Mouse (Mus musculus) hindbrain, embryonic 10.5 days (tissue): Measurements from ENCODE around the gene Lef1. TPM values are rescaled to one million over a fixed set of nuclear protein-coding genes. Genes with fewer than 3 reads are reported as not detected.

Source experiments
- DNase-seq: peaks from one replicate; pipeline ENCODE4 v3.0.0-alpha.2; 2017; ENCODE audit warnings: low spot score
- H3K27ac ChIP-seq: fragments of 300-500 bp; sonication (generic); 2 replicates; pipeline ENCODE4 v1.5.1; 2016; ENCODE audit warnings: mild to moderate bottlenecking, moderate library complexity
- H3K27me3 ChIP-seq: fragments of 300-500 bp; sonication (generic); 2 replicates; pipeline ENCODE4 v1.6.1; 2016; ENCODE audit warnings: mild to moderate bottlenecking; ENCODE audit not compliant: poor library complexity, insufficient read depth, severe bottlenecking
- H3K36me3 ChIP-seq: fragments of 300-500 bp; sonication (generic); 2 replicates; pipeline ENCODE4 v1.6.1; 2016; ENCODE audit warnings: mild to moderate bottlenecking, moderate library complexity
- H3K4me1 ChIP-seq: fragments of 300-500 bp; sonication (generic); replicated peaks from 2 replicates; pipeline ENCODE4 v1.6.1; 2016; ENCODE audit warnings: mild to moderate bottlenecking
- H3K4me3 ChIP-seq: fragments of 300-500 bp; sonication (generic); 2 replicates; pipeline ENCODE4 v1.5.1; 2016; ENCODE audit warnings: mild to moderate bottlenecking, moderate library complexity
- H3K9me3 ChIP-seq: fragments of 300-500 bp; sonication (generic); 2 replicates; pipeline ENCODE4 v1.6.1; 2016; ENCODE audit warnings: mild to moderate bottlenecking, moderate library complexity
- WGBS: fragments of 180-500 bp; shearing (Covaris S2); methylation state at CpG from one replicate; pipeline ENCODE4 v1.1.7; 2016; 5-methylcytosine and 5-hydroxymethylcytosine counted together
- polyA plus RNA-seq: library from polyadenylated mRNA; unstranded; fragments of >200 nt; fragmentation: Nextera tagmentation; extraction: Ambion mirVana; gene quantifications from 2 replicates; pipeline ENCODE4 v1.2.1, GENCODE M21; 2016

Lef1 gene
- 24.8 and 32.9 TPM in 2 replicates for polyA plus RNA-seq

- peaks cover 75% of the 10 kb centered on the region for H3K4me1 ChIP-seq
- no peaks in the 10 kb centered on the region for H3K9me3 ChIP-seq
- DNase-seq, result peak; percentile 86
- under 1% methylated on average over 69 of the region's 69 CpGs for WGBS
- H3K4me3 ChIP-seq, result peak within 1 kb of the TSS; percentile 74
- peak within 1 kb of the TSS; percentile 93 for H3K27ac ChIP-seq
- H3K36me3 ChIP-seq, result 0 out of 2 replicates have a peak, but pooled peaks cover 5% of the 10 kb centered on the region
- H3K27me3 ChIP-seq, result peaks cover 66% of the 10 kb centered on the region
Observed at GRCm38 (mm10) chr3:131110191-131111150, at the start of gene Lef1. Gene Lef1, plus strand, starts transcription at chr3:131110471.

DNA sequence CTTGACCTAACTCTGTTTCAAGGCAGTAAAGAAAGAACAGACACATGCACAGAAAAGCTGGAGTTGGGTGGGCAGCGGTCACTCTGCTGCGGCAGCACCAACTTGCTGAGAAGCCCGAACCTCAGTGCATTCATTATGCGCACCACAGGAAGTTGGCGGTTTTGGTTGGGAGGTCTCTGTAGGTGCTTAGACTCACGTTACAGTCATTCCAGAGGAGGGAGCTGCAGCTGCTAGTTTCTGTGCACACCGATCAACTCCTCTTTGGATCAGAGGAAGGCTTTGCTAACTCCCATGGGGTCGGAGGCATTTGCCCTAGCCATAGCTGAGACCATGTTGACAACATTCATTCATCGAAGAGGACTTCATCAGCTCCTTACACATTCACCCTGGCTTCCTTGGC is 45.3 kb upstream of the Lef1 start:
- no peaks in the 10 kb centered on the region for H3K27me3 ChIP-seq

DNA sequence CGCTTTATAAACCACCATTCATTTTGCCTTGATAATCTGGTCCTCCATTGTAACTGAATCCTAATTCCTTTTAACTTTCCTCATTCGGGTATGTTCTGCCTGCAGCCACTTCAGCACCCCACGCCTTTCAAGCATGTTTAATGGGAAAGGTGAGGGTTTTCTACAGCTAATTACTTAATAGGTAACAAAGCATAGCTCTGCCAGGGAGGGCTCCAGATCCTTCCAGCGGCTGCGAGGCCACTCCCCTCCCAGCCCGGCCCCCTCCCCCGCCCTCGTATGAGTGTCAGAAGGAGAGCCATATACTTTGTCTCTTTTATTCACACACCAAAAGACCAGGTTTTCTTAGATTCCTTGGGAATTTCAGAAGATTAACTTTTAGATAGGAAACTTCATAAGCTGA is 44.1 kb upstream of the Lef1 start:
- WGBS, result 40% methylated on average over 8 of the region's 8 CpGs
- Histone ChIP-seq H3K4me1 (peaks cover 8% of the 10 kb centered on the region; the same call in 1 of the 2 replicates), H3K36me3 (no peaks in the 10 kb centered on the region), H3K9me3 (no peaks in the 10 kb centered on the region), H3K27me3 (no peaks in the 10 kb centered on the region), H3K4me3 (no peak overlapping the region), H3K27ac (no peak overlapping the region)
- DNase-seq, result no peak

More for the DNA sequence above, 45.3 kb upstream of the Lef1 start:
- DNase-seq, result no peak
- WGBS, result 77% methylated on average over 9 of the region's 9 CpGs
- Histone ChIP-seq H3K36me3 (no peaks in the 10 kb centered on the region), H3K4me3 (no peak overlapping the region), H3K9me3 (no peaks in the 10 kb centered on the region), H3K27ac (no peak overlapping the region), H3K4me1 (peaks cover 8% of the 10 kb centered on the region; the same call in 1 of the 2 replicates)

DNA sequence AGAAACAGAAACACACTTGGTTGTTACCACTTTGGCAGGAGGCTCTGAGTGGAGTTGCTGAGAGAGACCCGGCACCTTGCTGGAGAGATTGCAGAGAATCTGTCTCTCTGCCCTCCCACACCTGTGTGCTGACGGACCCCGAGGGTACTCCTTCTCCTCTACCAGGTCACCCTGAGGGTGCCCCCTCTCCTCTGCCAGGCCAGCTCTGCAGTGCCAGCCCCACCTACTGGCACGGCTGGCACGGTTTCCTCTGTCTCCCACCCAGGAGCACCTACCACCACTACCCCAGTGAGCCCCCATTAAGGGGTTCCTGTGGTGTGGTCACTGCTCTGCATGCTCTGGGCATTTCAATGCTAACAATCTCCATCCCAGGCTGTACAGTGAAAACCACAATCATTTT is 42.3 kb upstream of the Lef1 start:
- no peak overlapping the region for H3K4me3 ChIP-seq
- 89% methylated on average over 5 of the region's 5 CpGs for WGBS
- H3K9me3 ChIP-seq, result no peaks in the 10 kb centered on the region
- no peak overlapping the region for H3K27ac ChIP-seq
- no peaks in the 10 kb centered on the region for H3K36me3 ChIP-seq
- peaks cover 8% of the 10 kb centered on the region; the same call in 1 of the 2 replicates for H3K4me1 ChIP-seq
- H3K27me3 ChIP-seq, result no peaks in the 10 kb centered on the region
- no peak for DNase-seq

GRCm38 (mm10) chr3:131070210-131070609 is 40.1 kb upstream of the Lef1 start:
- Histone ChIP-seq H3K27me3 (no peaks in the 10 kb centered on the region), H3K4me1 (peaks cover 8% of the 10 kb centered on the region; the same call in 1 of the 2 replicates), H3K27ac (no peak overlapping the region), H3K4me3 (no peak overlapping the region), H3K9me3 (no peaks in the 10 kb centered on the region), H3K36me3 (no peaks in the 10 kb centered on the region)
- WGBS, result 59% methylated on average over 7 of the region's 7 CpGs
- no peak for DNase-seq

GRCm38 (mm10) chr3:131072661-131073060 is 37.6 kb upstream of the Lef1 start:
- H3K27me3 ChIP-seq, result no peaks in the 10 kb centered on the region
- WGBS, result 73% methylated on average over 4 of the region's 4 CpGs
- no peaks in the 10 kb centered on the region for H3K9me3 ChIP-seq
- no peak for DNase-seq
- no peak overlapping the region for H3K4me3 ChIP-seq
- H3K36me3 ChIP-seq, result no peaks in the 10 kb centered on the region
- H3K4me1 ChIP-seq, result no peaks in the 10 kb centered on the region
- H3K27ac ChIP-seq, result no peak overlapping the region

DNA sequence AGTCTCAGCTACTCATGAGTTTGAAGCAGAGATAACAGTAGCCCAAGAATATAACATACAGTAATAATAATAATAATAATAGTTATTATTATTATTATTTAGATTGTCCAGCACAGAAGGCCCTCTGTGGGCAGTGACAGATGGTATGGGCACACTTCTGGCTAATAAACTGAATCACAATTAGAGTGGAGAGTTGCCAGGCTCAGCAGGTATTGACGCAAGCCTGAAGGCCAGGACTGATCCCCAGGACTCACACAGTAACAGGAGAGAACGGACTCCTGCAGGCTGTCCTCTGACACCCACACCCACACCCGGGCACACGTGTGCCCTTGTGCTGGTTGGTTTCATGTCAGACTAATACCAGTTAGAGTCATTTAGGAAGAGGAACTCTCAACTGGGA is 36.3 kb upstream of the Lef1 start:
- H3K27me3 ChIP-seq, result no peaks in the 10 kb centered on the region
- H3K4me1 ChIP-seq, result no peaks in the 10 kb centered on the region
- H3K36me3 ChIP-seq, result no peaks in the 10 kb centered on the region
- no peak for DNase-seq
- no peaks in the 10 kb centered on the region for H3K9me3 ChIP-seq
- no peak overlapping the region for H3K4me3 ChIP-seq
- H3K27ac ChIP-seq, result no peak overlapping the region
- 87% methylated on average over 4 of the region's 4 CpGs for WGBS

DNA sequence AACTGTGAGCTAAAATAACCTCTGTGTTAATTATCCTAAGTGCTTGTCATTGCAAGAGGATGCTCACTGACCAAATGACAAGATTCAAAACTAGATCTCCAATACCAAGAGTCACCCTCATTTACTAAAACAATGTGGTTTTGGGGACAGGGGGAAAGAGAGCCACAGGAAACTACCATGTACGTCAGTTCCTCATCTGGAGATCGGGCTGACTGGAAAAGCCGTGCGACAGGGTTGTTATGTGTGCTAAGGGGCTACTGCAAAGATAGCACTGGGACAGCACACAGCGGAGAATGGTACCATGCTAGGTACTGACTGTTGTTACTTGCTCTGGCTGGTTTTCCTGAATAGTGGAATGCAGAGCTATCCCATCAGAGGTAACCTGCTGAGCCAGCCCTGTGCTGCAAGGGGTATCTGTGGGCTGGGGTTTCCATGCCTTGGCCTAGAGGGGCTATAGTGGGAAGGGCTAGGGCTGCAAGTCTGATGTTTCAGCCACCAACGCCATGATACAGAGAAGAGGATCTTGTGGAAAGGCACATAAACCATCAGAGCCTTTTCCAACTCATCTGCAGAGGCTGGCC is 32.1 kb upstream of the Lef1 start:
- no peaks in the 10 kb centered on the region for H3K27me3 ChIP-seq
- 88% methylated on average over 6 of the region's 6 CpGs for WGBS
- H3K36me3 ChIP-seq, result no peaks in the 10 kb centered on the region
- no peaks in the 10 kb centered on the region for H3K9me3 ChIP-seq
- DNase-seq, result no peak
- H3K4me3 ChIP-seq, result no peak overlapping the region
- no peaks in the 10 kb centered on the region for H3K4me1 ChIP-seq
- H3K27ac ChIP-seq, result no peak overlapping the region

DNA sequence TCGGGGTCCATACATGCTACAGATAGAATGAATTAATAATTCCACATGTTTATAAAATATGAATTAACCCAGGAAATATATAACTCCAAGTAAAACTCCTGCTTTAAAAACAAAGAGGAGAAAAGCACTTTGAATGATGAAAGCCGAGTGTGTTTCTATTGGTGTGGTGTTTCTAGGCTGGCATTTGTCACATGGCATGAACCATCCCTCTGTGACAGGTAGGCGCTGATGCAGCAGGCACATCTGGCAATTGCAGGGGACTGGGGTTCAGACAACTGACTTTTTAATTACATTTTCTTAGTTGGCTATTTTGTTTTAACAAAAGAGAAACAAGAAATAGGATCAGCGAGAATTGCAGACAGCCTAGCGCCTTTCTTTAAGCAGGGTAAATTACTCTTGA is 31.6 kb upstream of the Lef1 start:
- H3K4me3 ChIP-seq, result no peak overlapping the region
- peaks cover 2% of the 10 kb centered on the region for H3K27me3 ChIP-seq
- no peak overlapping the region for H3K27ac ChIP-seq
- H3K36me3 ChIP-seq, result no peaks in the 10 kb centered on the region
- 85% methylated on average over 5 of the region's 5 CpGs for WGBS
- DNase-seq, result no peak
- H3K4me1 ChIP-seq, result no peaks in the 10 kb centered on the region
- H3K9me3 ChIP-seq, result no peaks in the 10 kb centered on the region

GRCm38 (mm10) chr3:131083722-131084121 is 26.5 kb upstream of the Lef1 start:
- Histone ChIP-seq H3K27ac (no peak overlapping the region), H3K4me1 (peaks cover 17% of the 10 kb centered on the region), H3K27me3 (peaks cover 41% of the 10 kb centered on the region), H3K9me3 (no peaks in the 10 kb centered on the region), H3K4me3 (no peak overlapping the region), H3K36me3 (no peaks in the 10 kb centered on the region)
- DNase-seq, result no peak
- 52% methylated on average over 6 of the region's 6 CpGs for WGBS

DNA sequence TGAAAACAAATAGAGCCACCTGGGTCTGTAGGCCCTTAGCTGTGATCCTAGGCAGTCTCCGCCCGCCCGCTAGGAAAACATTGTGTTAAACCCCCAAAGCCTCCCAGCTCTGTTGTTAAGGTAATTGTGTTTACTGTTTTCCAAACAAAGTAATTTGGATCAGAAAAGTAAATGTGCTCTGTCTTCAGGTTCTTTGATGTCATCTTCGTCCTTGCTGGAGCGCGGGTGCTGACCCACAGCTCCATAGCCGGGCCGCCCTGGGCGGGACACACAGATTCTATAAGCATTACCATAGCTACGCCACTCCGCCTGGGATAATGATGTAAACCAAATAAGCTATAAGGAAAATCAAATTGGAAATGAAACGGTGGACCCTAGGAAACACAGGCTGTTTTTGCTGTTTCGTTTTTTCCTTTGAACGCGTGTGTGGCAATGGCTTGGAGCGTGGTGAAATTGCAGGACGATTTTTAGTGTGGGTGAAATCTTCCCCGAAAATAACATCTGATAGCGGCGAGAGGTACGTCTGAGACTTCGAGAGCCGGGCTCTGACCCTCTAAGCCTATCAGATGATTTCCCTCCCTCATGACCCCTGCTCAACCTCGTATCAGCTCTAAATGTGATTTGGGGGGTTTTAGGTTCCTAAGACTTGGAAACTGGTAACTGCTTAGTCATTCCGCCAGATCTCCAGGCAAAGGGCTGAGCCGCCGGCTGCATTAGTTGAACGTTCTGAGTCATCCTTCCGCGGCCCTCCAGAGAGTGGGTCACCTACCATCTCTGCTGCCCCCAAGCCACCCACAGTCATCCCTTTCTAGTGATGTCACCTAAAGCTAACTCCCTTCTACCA is 25.3 kb upstream of the Lef1 start:
- peak overlapping the region; percentile 48 for H3K4me3 ChIP-seq
- H3K27ac ChIP-seq, result no peak overlapping the region
- H3K36me3 ChIP-seq, result no peaks in the 10 kb centered on the region
- DNase-seq, result peak; percentile 47
- peaks cover 41% of the 10 kb centered on the region for H3K27me3 ChIP-seq
- H3K4me1 ChIP-seq, result peaks cover 19% of the 10 kb centered on the region
- WGBS, result 2% methylated on average over 30 of the region's 30 CpGs
- H3K9me3 ChIP-seq, result no peaks in the 10 kb centered on the region

GRCm38 (mm10) chr3:131085978-131086377 is 24.3 kb upstream of the Lef1 start:
- H3K27me3 ChIP-seq, result peaks cover 41% of the 10 kb centered on the region
- H3K27ac ChIP-seq, result no peak overlapping the region
- H3K36me3 ChIP-seq, result no peaks in the 10 kb centered on the region
- DNase-seq, result no peak
- H3K4me3 ChIP-seq, result no peak overlapping the region
- no peaks in the 10 kb centered on the region for H3K9me3 ChIP-seq
- 78% methylated on average over 9 of the region's 9 CpGs for WGBS
- peaks cover 19% of the 10 kb centered on the region for H3K4me1 ChIP-seq
